ENCODE assay signal across 10 mouse cellular contexts in the genomic region with DNA sequence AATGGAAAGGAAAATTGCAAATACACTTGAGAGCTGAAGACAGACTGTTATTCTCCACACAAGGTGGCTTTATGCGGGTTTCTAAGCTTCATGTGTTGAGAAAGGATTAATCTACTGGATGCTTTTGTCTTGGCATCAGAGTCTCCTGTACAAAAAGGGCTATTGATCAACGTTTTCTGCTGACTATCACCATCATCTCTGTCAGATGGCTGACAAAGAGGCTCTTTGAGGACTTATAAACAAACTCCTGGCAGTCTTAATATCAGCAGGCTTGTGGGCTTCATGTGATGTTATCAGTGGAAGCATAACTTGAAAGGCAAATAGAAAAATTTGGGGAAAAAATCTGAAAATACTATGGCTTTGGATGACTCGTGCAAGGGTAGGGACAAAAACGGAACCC.
"Had no signal": no experiment of that assay in that cellular context is flagged by ENCODE, and none has a peak within 500 bp of the region (broad histone marks: within the 10 kb centered on the region; RNA-seq: fewer than 3 reads in every experiment).

No protein-coding gene starts in this region.

- DNase-seq: lung, adult 2 months; lung, postnatal 14 days; lung, postnatal 36 days; right cerebral cortex, postnatal 14 days; thymus, adult 18-20 months; thymus, postnatal 14 days; thymus, postnatal 36 days had no signal

- ATAC-seq: lung, postnatal 0 days; midbrain, embryonic 13.5 days; midbrain, embryonic 15.5 days had no signal
